Mouse (Mus musculus): ENCODE results near the gene Galc.
"Not testable (repeated sequence)": the region's sequence is repeated elsewhere in the genome, so short reads cannot be mapped to it uniquely, and the experiment has no call there.

Galc gene

GRCm38 (mm10) chr12:98255373-98255995, 3.8 kb downstream of the Galc start:
- no peak for DNase-seq (ENCODE audit: low read depth, low spot score)

GRCm38 (mm10) chr12:98252417-98252816, 6.8 kb downstream of the Galc start:
- DNase-seq (ENCODE audit: low read depth, low spot score) = no peak

GRCm38 (mm10) chr12:98250327-98250726, 8.9 kb downstream of the Galc start:
- DNase-seq (ENCODE audit: low read depth, low spot score) = no peak

- no peak for DNase-seq (ENCODE audit: low read depth, low spot score)
These were observed 9.6 kb downstream of the Galc start for GRCm38 (mm10) chr12:98249671-98250070.

- no peak for DNase-seq (ENCODE audit: low read depth, low spot score)
These were observed 12.4 kb downstream of the Galc start for GRCm38 (mm10) chr12:98246835-98247234.

- DNase-seq (ENCODE audit: low read depth, low spot score) = no peak
These were observed 14.4 kb downstream of the Galc start for GRCm38 (mm10) chr12:98244865-98245264.

GRCm38 (mm10) chr12:98244161-98244560, 15.1 kb downstream of the Galc start:
- no peak for DNase-seq (ENCODE audit: low read depth, low spot score)

- not testable (repeated sequence) for DNase-seq (ENCODE audit: low read depth, low spot score)
These were observed 20.8 kb downstream of the Galc start for GRCm38 (mm10) chr12:98238478-98238877.

GRCm38 (mm10) chr12:98227037-98227436, 32.2 kb downstream of the Galc start:
- DNase-seq (ENCODE audit: low read depth, low spot score) = no peak

GRCm38 (mm10) chr12:98223286-98223685, 36.0 kb downstream of the Galc start:
- DNase-seq (ENCODE audit: low read depth, low spot score) = no peak

GRCm38 (mm10) chr12:98216432-98216831, 42.8 kb downstream of the Galc start:
- no peak for DNase-seq (ENCODE audit: low read depth, low spot score)

- no peak for DNase-seq (ENCODE audit: low read depth, low spot score)
These were observed 43.7 kb downstream of the Galc start for GRCm38 (mm10) chr12:98215512-98215911.

GRCm38 (mm10) chr12:98214191-98214590, 45.1 kb downstream of the Galc start:
- no peak for DNase-seq (ENCODE audit: low read depth, low spot score)

GRCm38 (mm10) chr12:98213791-98214190, 45.5 kb downstream of the Galc start:
- no peak for DNase-seq (ENCODE audit: low read depth, low spot score)

- DNase-seq (ENCODE audit: low read depth, low spot score) = no peak
These were observed 45.9 kb downstream of the Galc start for GRCm38 (mm10) chr12:98213332-98213731.

- no peak for DNase-seq (ENCODE audit: low read depth, low spot score)
These were observed 46.6 kb downstream of the Galc start for GRCm38 (mm10) chr12:98212457-98213175.

- no peak for DNase-seq (ENCODE audit: low read depth, low spot score)
These were observed 48.8 kb downstream of the Galc start for GRCm38 (mm10) chr12:98210495-98210894.

- no peak for DNase-seq (ENCODE audit: low read depth, low spot score)
These were observed 51.2 kb downstream of the Galc start for GRCm38 (mm10) chr12:98208104-98208503.

GRCm38 (mm10) chr12:98205450-98206051, 53.7 kb downstream of the Galc start:
- no peak for DNase-seq (ENCODE audit: low read depth, low spot score)

- no peak for DNase-seq (ENCODE audit: low read depth, low spot score)
These were observed 61.9 kb downstream of the Galc start for GRCm38 (mm10) chr12:98197401-98197800.

GRCm38 (mm10) chr12:98190201-98190600, 69.1 kb downstream of the Galc start:
- no peak for DNase-seq (ENCODE audit: low read depth, low spot score)

- no peak for DNase-seq (ENCODE audit: low read depth, low spot score)
These were observed 70.2 kb downstream of the Galc start for GRCm38 (mm10) chr12:98189096-98189495.
